Mouse (Mus musculus): ENCODE measurements at regions not wholly inside any gene's neighbourhood (a gene's known extent, or its start where the extent isn't known, plus 50 kb on each side); places are given as distances from the start of the nearest gene placed in this dataset.

DNA sequence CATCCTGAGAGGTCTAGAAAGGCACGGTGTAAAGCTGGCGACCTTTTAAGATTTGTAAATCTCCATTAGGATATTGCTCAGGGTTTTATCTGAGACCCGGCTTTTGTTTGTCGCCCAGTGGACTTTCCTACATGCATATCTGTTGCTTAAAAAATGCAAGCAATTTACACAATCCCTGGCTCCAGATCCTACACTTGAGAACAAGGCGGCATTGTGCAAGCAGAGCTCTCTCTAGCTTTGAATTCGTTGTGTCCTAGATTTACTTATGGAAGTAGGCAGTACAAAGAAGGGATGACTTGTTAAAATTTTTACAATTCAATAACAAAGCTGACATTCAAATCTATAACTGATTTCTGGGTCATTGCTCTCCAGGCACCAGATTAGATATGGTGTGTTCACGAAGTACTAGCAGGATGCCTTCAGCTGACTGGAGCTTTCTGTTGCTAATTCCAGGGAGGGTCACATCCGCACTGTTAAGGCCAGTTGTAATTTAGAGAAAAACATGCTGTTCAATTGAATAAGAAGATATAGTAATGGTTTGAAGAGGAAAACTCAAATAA lies 62.2 kb upstream of the Teddm2 start:
- no peak for TF ChIP-seq CTCF (IDR thresholded peaks at IDR 0.05; ENCODE audit: extremely low read depth, insufficient read length, insufficient replicate concordance, low read depth, low read length)
- TF ChIP-seq POLR2A (IDR thresholded peaks at IDR 0.05; ENCODE audit: low read depth, low read length): no peak
- H3K36me3 ChIP-seq (ENCODE audit: control insufficient read depth, insufficient read depth, low read length): no peaks in the 10 kb centered on the region
- H3K27me3 ChIP-seq (ENCODE audit: control insufficient read depth, insufficient read depth, low read length): no peaks in the 10 kb centered on the region
- H3K27ac ChIP-seq (ENCODE audit: insufficient read depth, low read depth, low read length): no peak overlapping the region
- 0 out of 2 replicates have a peak, but pooled peaks cover 2% of the 10 kb centered on the region for H3K4me1 ChIP-seq (ENCODE audit: control insufficient read depth, insufficient read depth, insufficient read length, low read length)
- WGBS: 23% methylated on average over 8 of the region's 8 CpGs
- H3K4me3 ChIP-seq (ENCODE audit: low read depth, low read length): no peak overlapping the region

DNA sequence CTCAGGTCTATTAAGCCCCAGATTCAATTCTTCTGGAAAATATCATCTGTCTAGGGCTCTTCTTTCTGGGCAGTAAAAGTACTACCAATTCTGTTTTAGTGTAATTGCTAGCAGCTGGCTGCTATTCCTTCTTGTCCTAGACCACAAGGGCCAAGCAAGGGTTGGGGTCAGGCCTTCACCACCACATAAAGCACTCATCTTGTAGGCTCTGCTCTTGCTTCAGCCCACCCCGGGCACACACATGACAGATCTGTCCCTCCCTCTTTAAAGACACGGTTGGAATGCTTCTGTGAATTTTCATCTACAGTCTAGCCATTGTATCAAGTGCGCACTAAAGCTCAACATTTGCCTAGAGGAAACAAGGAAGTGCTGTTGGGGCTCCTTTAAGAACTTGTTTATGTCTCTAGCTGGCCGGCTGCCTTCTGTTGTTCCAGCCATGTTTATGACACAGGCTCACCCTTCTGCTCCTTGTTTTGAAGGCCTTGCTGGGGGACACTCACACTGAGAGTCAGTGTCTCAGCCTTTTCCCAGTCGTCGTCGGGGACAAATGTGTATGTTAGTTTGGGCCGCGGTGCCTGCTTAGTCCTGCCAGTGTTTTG lies 63.8 kb upstream of the Teddm2 start:
- H3K27me3 ChIP-seq (ENCODE audit: control insufficient read depth, insufficient read depth, low read length): no peaks in the 10 kb centered on the region
- TF ChIP-seq CTCF (IDR thresholded peaks at IDR 0.05; ENCODE audit: extremely low read depth, insufficient read length, insufficient replicate concordance, low read depth, low read length) (no peak), POLR2A (IDR thresholded peaks at IDR 0.05; ENCODE audit: low read depth, low read length) (no peak)
- 63% methylated on average over 9 of the region's 9 CpGs for WGBS
- 0 out of 2 replicates have a peak, but pooled peaks cover 2% of the 10 kb centered on the region for H3K4me1 ChIP-seq (ENCODE audit: control insufficient read depth, insufficient read depth, insufficient read length, low read length)
- H3K36me3 ChIP-seq (ENCODE audit: control insufficient read depth, insufficient read depth, low read length): no peaks in the 10 kb centered on the region
- H3K4me3 ChIP-seq (ENCODE audit: low read depth, low read length): no peak overlapping the region
- no peak overlapping the region for H3K27ac ChIP-seq (ENCODE audit: insufficient read depth, low read depth, low read length)

- Histone ChIP-seq H3K27me3 (ENCODE audit: control insufficient read depth, insufficient read depth, low read length) (no peaks in the 10 kb centered on the region), H3K4me3 (ENCODE audit: low read depth, low read length) (no peak overlapping the region), H3K27ac (ENCODE audit: insufficient read depth, low read depth, low read length) (no peak overlapping the region), H3K4me1 (ENCODE audit: control insufficient read depth, insufficient read depth, insufficient read length, low read length) (no peaks in the 10 kb centered on the region), H3K36me3 (ENCODE audit: control insufficient read depth, insufficient read depth, low read length) (no peaks in the 10 kb centered on the region)
- TF ChIP-seq CTCF (IDR thresholded peaks at IDR 0.05; ENCODE audit: extremely low read depth, insufficient read length, insufficient replicate concordance, low read depth, low read length): no peak
- TF ChIP-seq POLR2A (IDR thresholded peaks at IDR 0.05; ENCODE audit: low read depth, low read length): no peak
- WGBS: 74% methylated on average over 4 of the region's 4 CpGs
Observed at GRCm38 (mm10) chr1:153969401-153969800, 69.4 kb upstream of the Teddm2 start.

DNA sequence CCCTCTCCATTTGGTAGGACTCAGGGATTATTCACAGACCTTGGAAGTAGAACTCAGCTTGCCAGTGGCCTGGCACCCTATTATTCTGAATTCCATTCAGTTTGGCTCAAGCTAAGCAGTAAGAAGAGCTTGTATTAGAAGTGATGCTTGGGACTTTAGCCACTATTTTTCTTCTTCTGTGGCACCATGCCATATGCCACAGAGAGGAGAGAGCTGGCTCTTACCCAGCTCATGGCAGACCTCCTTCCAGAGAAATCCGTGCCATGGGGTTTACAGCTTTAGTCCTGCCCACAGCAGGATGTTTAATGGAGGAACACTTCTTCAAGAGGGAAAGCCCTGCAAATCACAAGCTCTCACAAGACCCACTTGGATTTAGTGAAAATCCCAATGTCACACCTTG lies 74.3 kb upstream of the Teddm2 start:
- Histone ChIP-seq H3K27ac (ENCODE audit: insufficient read depth, low read depth, low read length) (no peak overlapping the region), H3K4me3 (ENCODE audit: low read depth, low read length) (no peak overlapping the region), H3K36me3 (ENCODE audit: control insufficient read depth, insufficient read depth, low read length) (no peaks in the 10 kb centered on the region), H3K4me1 (ENCODE audit: control insufficient read depth, insufficient read depth, insufficient read length, low read length) (no peaks in the 10 kb centered on the region), H3K27me3 (ENCODE audit: control insufficient read depth, insufficient read depth, low read length) (no peaks in the 10 kb centered on the region)
- no peak for TF ChIP-seq POLR2A (IDR thresholded peaks at IDR 0.05; ENCODE audit: low read depth, low read length)
- TF ChIP-seq CTCF (IDR thresholded peaks at IDR 0.05; ENCODE audit: extremely low read depth, insufficient read length, insufficient replicate concordance, low read depth, low read length): no peak
- WGBS: 42% methylated on average over 1 of the region's 1 CpGs

- no peak overlapping the region for H3K27ac ChIP-seq (ENCODE audit: insufficient read depth, low read depth, low read length)
- H3K4me1 ChIP-seq (ENCODE audit: control insufficient read depth, insufficient read depth, insufficient read length, low read length): no peaks in the 10 kb centered on the region
- H3K27me3 ChIP-seq (ENCODE audit: control insufficient read depth, insufficient read depth, low read length): no peaks in the 10 kb centered on the region
- no peak for TF ChIP-seq CTCF (IDR thresholded peaks at IDR 0.05; ENCODE audit: extremely low read depth, insufficient read length, insufficient replicate concordance, low read depth, low read length)
- no peak for TF ChIP-seq POLR2A (IDR thresholded peaks at IDR 0.05; ENCODE audit: low read depth, low read length)
- no peak overlapping the region for H3K4me3 ChIP-seq (ENCODE audit: low read depth, low read length)
- WGBS: 61% methylated on average over 5 of the region's 5 CpGs
- H3K36me3 ChIP-seq (ENCODE audit: control insufficient read depth, insufficient read depth, low read length): no peaks in the 10 kb centered on the region
Observed at GRCm38 (mm10) chr1:153977963-153978726, 78.1 kb upstream of the Teddm2 start.

- H3K4me3 ChIP-seq (ENCODE audit: low read depth, low read length): no peak overlapping the region
- no peaks in the 10 kb centered on the region for H3K36me3 ChIP-seq (ENCODE audit: control insufficient read depth, insufficient read depth, low read length)
- no peak overlapping the region for H3K27ac ChIP-seq (ENCODE audit: insufficient read depth, low read depth, low read length)
- no peaks in the 10 kb centered on the region for H3K27me3 ChIP-seq (ENCODE audit: control insufficient read depth, insufficient read depth, low read length)
- TF ChIP-seq POLR2A (IDR thresholded peaks at IDR 0.05; ENCODE audit: low read depth, low read length) (no peak), CTCF (IDR thresholded peaks at IDR 0.05; ENCODE audit: extremely low read depth, insufficient read length, insufficient replicate concordance, low read depth, low read length) (no peak)
- 73% methylated on average over 6 of the region's 6 CpGs for WGBS
- H3K4me1 ChIP-seq (ENCODE audit: control insufficient read depth, insufficient read depth, insufficient read length, low read length): no peaks in the 10 kb centered on the region
Observed at GRCm38 (mm10) chr1:153980886-153981285, 80.9 kb upstream of the Teddm2 start.

- Histone ChIP-seq H3K27ac (ENCODE audit: insufficient read depth, low read depth, low read length) (no peak overlapping the region), H3K4me3 (ENCODE audit: low read depth, low read length) (no peak overlapping the region), H3K4me1 (ENCODE audit: control insufficient read depth, insufficient read depth, insufficient read length, low read length) (peaks cover 2% of the 10 kb centered on the region; the same call in 1 of the 2 replicates), H3K36me3 (ENCODE audit: control insufficient read depth, insufficient read depth, low read length) (no peaks in the 10 kb centered on the region), H3K27me3 (ENCODE audit: control insufficient read depth, insufficient read depth, low read length) (no peaks in the 10 kb centered on the region)
- WGBS: 78% methylated on average over 5 of the region's 5 CpGs
- TF ChIP-seq CTCF (IDR thresholded peaks at IDR 0.05; ENCODE audit: extremely low read depth, insufficient read length, insufficient replicate concordance, low read depth, low read length): no peak
- no peak for TF ChIP-seq POLR2A (IDR thresholded peaks at IDR 0.05; ENCODE audit: low read depth, low read length)
Observed at GRCm38 (mm10) chr1:153985595-153985994, 85.6 kb upstream of the Teddm2 start.

Data from small intestine, adult 2 months (tissue).